Mouse (Mus musculus) hindbrain, embryonic 11.5 days (tissue): Measurements from ENCODE around the gene Dnajb8. TPM values are rescaled to one million over a fixed set of nuclear protein-coding genes. Genes with fewer than 3 reads are reported as not detected.

Source experiments
- ATAC-seq: fragments of 200-750 bp; cut with Nextera tagmentation; 2 replicates; pipeline ENCODE4 v1.8.0; 2017; ENCODE audit warnings: mild to moderate bottlenecking, moderate TSS enrichment, moderate library complexity; ENCODE audit not compliant: low FRiP score
- DNase-seq: peaks from one replicate; pipeline ENCODE4 v3.0.0-alpha.2; 2015; ENCODE audit warnings: low spot score
- H3K27ac ChIP-seq: fragments of 300-500 bp; sonication (generic); 2 replicates; pipeline ENCODE4 v1.5.1; 2014; ENCODE audit warnings: mild to moderate bottlenecking, low read depth, low read length
- H3K27me3 ChIP-seq: fragments of 300-500 bp; sonication (generic); 2 replicates; pipeline ENCODE4 v1.6.1; 2014; ENCODE audit warnings: mild to moderate bottlenecking, low read length, moderate library complexity, mixed read lengths; ENCODE audit not compliant: control insufficient read depth, insufficient read depth
- H3K36me3 ChIP-seq: fragments of 300-500 bp; sonication (generic); 2 replicates; pipeline ENCODE4 v1.6.1; 2014; ENCODE audit warnings: mild to moderate bottlenecking, low read length, moderate library complexity, mixed read lengths; ENCODE audit not compliant: control insufficient read depth, insufficient read depth
- H3K4me1 ChIP-seq: fragments of 300-500 bp; sonication (generic); replicated peaks from 2 replicates; pipeline ENCODE4 v1.6.1; 2014; ENCODE audit warnings: low read length, mixed read lengths; ENCODE audit not compliant: control insufficient read depth, insufficient read depth
- H3K4me2 ChIP-seq: fragments of 300-500 bp; sonication (generic); replicated peaks from 2 replicates; pipeline ENCODE4 v1.6.1; 2014; ENCODE audit warnings: mild to moderate bottlenecking, low read depth, low read length
- H3K4me3 ChIP-seq: fragments of 300-500 bp; sonication (generic); 2 replicates; pipeline ENCODE4 v1.5.1; 2014; ENCODE audit warnings: low read depth, low read length
- H3K9ac ChIP-seq: fragments of 300-500 bp; sonication (generic); 2 replicates; pipeline ENCODE4 v1.6.1; 2014; ENCODE audit warnings: low read depth, low read length
- H3K9me3 ChIP-seq: fragments of 300-500 bp; sonication (generic); 2 replicates; pipeline ENCODE4 v1.6.1; 2016; ENCODE audit warnings: low read length; ENCODE audit not compliant: control insufficient read depth
- WGBS: fragments of 180-500 bp; shearing (Covaris S2); extraction: QIAGEN DNeasy Blood & Tissue Kit; methylation state at CpG from one replicate; pipeline ENCODE4 v1.1.7; 2014; 5-methylcytosine and 5-hydroxymethylcytosine counted together
- polyA plus RNA-seq: library from polyadenylated mRNA; unstranded; fragments of >200 nt; fragmentation: Nextera tagmentation; extraction: Ambion mirVana; gene quantifications from 2 replicates; pipeline ENCODE4 v1.2.1, GENCODE M21; 2014

Dnajb8 gene
- polyA plus RNA-seq, 1 experiment from 2014 or later, result not detected

- WGBS, result 12% methylated on average over 4 of the region's 4 CpGs
- DNase-seq, result peak; percentile 38
Measured at GRCm38 (mm10) chr6:88191411-88192070, 30.5 kb upstream of the Dnajb8 start.

GRCm38 (mm10) chr6:88192756-88193155, 29.3 kb upstream of the Dnajb8 start:
- H3K27me3 ChIP-seq, result peaks cover 97% of the 10 kb centered on the region
- H3K4me3 ChIP-seq, result no peak overlapping the region
- no peak for ATAC-seq
- no peak overlapping the region for H3K4me2 ChIP-seq
- 0 out of 2 replicates have a peak overlapping the region, but pooled peaks have one; percentile 6 for H3K27ac ChIP-seq
- no peak overlapping the region for H3K9ac ChIP-seq
- 7% methylated on average over 8 of the region's 8 CpGs for WGBS
- H3K4me1 ChIP-seq, result peaks cover 25% of the 10 kb centered on the region
- peak; percentile 39 for DNase-seq
- no peaks in the 10 kb centered on the region for H3K36me3 ChIP-seq
- H3K9me3 ChIP-seq, result no peaks in the 10 kb centered on the region

More at GRCm38 (mm10) chr6:88191411-88192070, 30.5 kb upstream of the Dnajb8 start:
- H3K27ac ChIP-seq, result no peak overlapping the region
- peaks cover 16% of the 10 kb centered on the region for H3K4me1 ChIP-seq
- no peak overlapping the region for H3K4me3 ChIP-seq
- no peak overlapping the region for H3K9ac ChIP-seq
- H3K27me3 ChIP-seq, result peaks cover 93% of the 10 kb centered on the region
- no peaks in the 10 kb centered on the region for H3K9me3 ChIP-seq
- no peak overlapping the region for H3K4me2 ChIP-seq
- H3K36me3 ChIP-seq, result no peaks in the 10 kb centered on the region
- ATAC-seq, result no peak

GRCm38 (mm10) chr6:88193433-88194052, 28.5 kb upstream of the Dnajb8 start, which contains the start of gene Gata2:
Gene Gata2, plus strand, starts transcription at chr6:88193891.
- H3K36me3 ChIP-seq, result no peaks in the 10 kb centered on the region
- peak within 1 kb of the TSS; percentile 30 for H3K4me3 ChIP-seq
- H3K27me3 ChIP-seq, result peaks cover 97% of the 10 kb centered on the region
- DNase-seq (peak; percentile 68), ATAC-seq (no peak)
- H3K4me2 ChIP-seq, result peak within 1 kb of the TSS; percentile 54
- no peaks in the 10 kb centered on the region for H3K9me3 ChIP-seq
- H3K27ac ChIP-seq, result peak within 1 kb of the TSS; percentile 17
- peak within 1 kb of the TSS; percentile 42 for H3K9ac ChIP-seq
- under 1% methylated on average over 55 of the region's 57 CpGs for WGBS
- H3K4me1 ChIP-seq, result peaks cover 29% of the 10 kb centered on the region

GRCm38 (mm10) chr6:88194053-88194977, 27.8 kb upstream of the Dnajb8 start:
- DNase-seq, result peak; percentile 73
- Histone ChIP-seq H3K9me3 (no peaks in the 10 kb centered on the region), H3K4me3 (peak overlapping the region; percentile 30), H3K36me3 (no peaks in the 10 kb centered on the region), H3K4me2 (peak overlapping the region; percentile 54), H3K27ac (no peak overlapping the region), H3K4me1 (peaks cover 31% of the 10 kb centered on the region), H3K9ac (peak overlapping the region; percentile 42), H3K27me3 (peaks cover 96% of the 10 kb centered on the region)
- WGBS, result under 1% methylated on average over 54 of the region's 58 CpGs
- no peak for ATAC-seq

GRCm38 (mm10) chr6:88194978-88195325, 27.1 kb upstream of the Dnajb8 start:
- peak overlapping the region; percentile 12; the same call in 1 of the 2 replicates for H3K4me3 ChIP-seq
- peak overlapping the region; percentile 2; the same call in 1 of the 2 replicates for H3K4me2 ChIP-seq
- no peak overlapping the region for H3K9ac ChIP-seq
- H3K27ac ChIP-seq, result no peak overlapping the region
- no peak for ATAC-seq
- H3K4me1 ChIP-seq, result peaks cover 31% of the 10 kb centered on the region
- no peaks in the 10 kb centered on the region for H3K9me3 ChIP-seq
- peaks cover 96% of the 10 kb centered on the region for H3K27me3 ChIP-seq
- 3% methylated on average over 7 of the region's 7 CpGs for WGBS
- DNase-seq, result peak; percentile 61
- no peaks in the 10 kb centered on the region for H3K36me3 ChIP-seq

- ATAC-seq, result no peak
- WGBS, result under 1% methylated on average over 33 of the region's 33 CpGs
- H3K4me1 ChIP-seq, result peaks cover 29% of the 10 kb centered on the region
- peak overlapping the region; percentile 32 for H3K4me3 ChIP-seq
- DNase-seq, result no peak
- H3K4me2 ChIP-seq, result peak overlapping the region; percentile 60; the same call in 1 of the 2 replicates
- no peaks in the 10 kb centered on the region for H3K9me3 ChIP-seq
- H3K27ac ChIP-seq, result no peak overlapping the region
- no peaks in the 10 kb centered on the region for H3K36me3 ChIP-seq
- peak overlapping the region; percentile 12; the same call in 1 of the 2 replicates for H3K9ac ChIP-seq
- peaks cover 96% of the 10 kb centered on the region for H3K27me3 ChIP-seq
Measured at GRCm38 (mm10) chr6:88196054-88196732, 25.9 kb upstream of the Dnajb8 start.

GRCm38 (mm10) chr6:88196733-88197312, 25.2 kb upstream of the Dnajb8 start:
- Histone ChIP-seq H3K4me3 (peak overlapping the region; percentile 32), H3K9ac (no peak overlapping the region), H3K4me2 (peak overlapping the region; percentile 60), H3K27me3 (peaks cover 96% of the 10 kb centered on the region), H3K4me1 (peaks cover 29% of the 10 kb centered on the region), H3K9me3 (no peaks in the 10 kb centered on the region), H3K36me3 (no peaks in the 10 kb centered on the region), H3K27ac (no peak overlapping the region)
- DNase-seq, result peak; percentile 68
- WGBS, result 2% methylated on average over 40 of the region's 44 CpGs
- no peak for ATAC-seq
